Mouse (Mus musculus): Measurements from ENCODE around the gene Rhox10. TPM values are rescaled to one million over a fixed set of nuclear protein-coding genes. Genes with fewer than 3 reads are reported as not detected.
"Not testable (repeated sequence)": the region's sequence is repeated elsewhere in the genome, so short reads cannot be mapped to it uniquely, and the experiment has no call there.

The Rhox10 gene
- total RNA-seq (2021): not detected
- long read RNA-seq, experiment 1: 0 reads
- long read RNA-seq, experiment 2: 0 reads

DNA sequence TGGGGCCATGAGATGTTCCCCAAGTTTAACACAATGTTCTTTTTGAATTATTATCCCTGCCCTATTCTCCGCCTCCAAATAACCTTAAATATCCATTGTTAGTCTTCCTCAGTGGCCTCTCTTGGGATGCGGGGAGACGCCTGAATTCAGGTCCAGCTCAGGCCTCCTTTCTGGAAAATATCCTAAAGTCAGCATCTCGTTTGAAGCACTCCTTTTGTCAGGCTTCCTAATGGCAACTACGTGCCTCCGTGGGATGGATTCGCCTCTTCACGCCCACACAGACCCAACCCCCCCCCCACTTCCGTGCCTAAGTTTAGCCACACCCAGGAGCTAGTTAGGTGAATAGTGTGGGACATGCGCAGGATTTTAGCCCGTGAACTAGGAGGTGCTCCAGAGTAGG is at the start of gene Rhox10:
Gene Rhox10 (plus strand): TSS at position 301 of the 400 bp plus-strand sequence.
- intact Hi-C loops (cut with DNase I): no loop called here
- no peak within 1 kb of the TSS for H3K4me3 ChIP-seq
- no peak for TF ChIP-seq CTCF (IDR thresholded peaks at IDR 0.05)
- H3K27ac ChIP-seq: no peak within 1 kb of the TSS
- no peak for DNase-seq

GRCm38 (mm10) chrX:38018597-38018996 is 47.7 kb upstream of the Rhox10 start, which contains the start of gene Btg1-ps1:
Btg1-ps1 (minus strand) TSS chrX:38018815.
- H3K27ac ChIP-seq; intact Hi-C loops (cut with DNase I); H3K4me3 ChIP-seq; DNase-seq: not testable (repeated sequence)

DNA sequence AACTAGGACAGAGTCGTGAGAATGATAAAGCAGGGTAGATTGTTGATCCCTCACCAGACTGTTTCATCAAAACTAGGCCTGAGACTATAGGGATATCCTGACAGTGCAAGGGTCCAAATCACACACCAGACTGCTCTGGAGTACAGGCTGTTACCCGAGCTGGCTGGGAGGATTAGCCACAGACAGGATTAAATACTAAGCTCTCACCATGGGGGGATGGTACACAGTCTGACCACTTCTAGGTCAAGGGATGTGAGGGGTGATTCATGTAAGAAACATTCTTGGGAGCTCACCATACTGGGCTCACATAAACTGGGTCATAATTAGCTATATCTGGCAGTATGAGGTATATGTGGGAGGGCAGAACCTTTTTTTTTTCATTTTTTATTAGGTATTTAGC is 32.4 kb upstream of the Rhox10 start:
- H3K27ac ChIP-seq: no peak overlapping the region
- DNase-seq: no peak
- intact Hi-C loops (cut with DNase I): no loop called here
- TF ChIP-seq CTCF (IDR thresholded peaks at IDR 0.05): no peak
- no peak overlapping the region for H3K4me3 ChIP-seq

DNA sequence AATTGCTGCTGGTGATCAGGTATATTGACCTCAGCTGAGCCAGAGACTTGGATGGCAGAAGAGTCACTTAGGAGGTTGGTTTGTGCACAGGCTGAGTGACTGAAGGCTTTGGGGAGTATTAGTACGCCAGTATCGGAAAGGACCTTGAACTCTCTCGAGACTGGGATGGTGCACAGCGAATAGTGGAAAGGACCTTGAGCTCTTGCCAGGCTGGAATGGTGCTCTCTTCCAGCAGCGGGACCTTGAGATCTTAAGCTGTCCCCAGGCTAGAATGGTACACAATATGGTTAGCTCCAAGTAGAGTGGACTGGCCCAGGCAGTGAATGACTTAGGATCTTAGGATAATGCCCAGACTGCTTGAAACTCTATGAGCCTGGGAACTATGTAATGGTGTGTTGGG is 26.6 kb upstream of the Rhox10 start:
- DNase-seq: no peak
- no peak for TF ChIP-seq CTCF (IDR thresholded peaks at IDR 0.05)
- intact Hi-C loops (cut with DNase I): no loop called here

DNA sequence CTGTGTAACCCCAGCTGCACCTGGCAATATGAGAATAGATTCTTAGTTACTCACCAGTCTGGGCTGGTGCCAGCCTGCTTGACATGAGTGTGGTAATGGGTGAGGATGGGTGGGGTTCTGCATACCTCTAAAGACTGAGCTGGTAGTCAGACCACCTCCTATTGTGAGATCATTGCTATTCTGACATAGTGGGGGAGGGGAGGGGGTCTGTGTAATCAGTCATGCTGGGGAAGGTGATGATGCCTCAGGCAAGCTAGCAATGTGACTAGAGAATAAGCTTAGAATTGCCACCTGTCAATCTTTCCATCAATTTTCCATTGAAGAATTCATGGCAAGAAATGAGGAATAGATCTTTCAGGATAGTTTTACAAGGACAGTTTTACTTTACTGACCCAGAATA is 23.3 kb upstream of the Rhox10 start, which contains the start of gene Btg1-ps2:
Gene Btg1-ps2 (minus strand): TSS at position 101 of the 400 bp plus-strand sequence.
- H3K27ac ChIP-seq; H3K4me3 ChIP-seq; DNase-seq; intact Hi-C loops (cut with DNase I): not testable (repeated sequence)

More for the DNA sequence above, 26.6 kb upstream of the Rhox10 start:
- H3K4me3 ChIP-seq: no peak overlapping the region
- H3K27ac ChIP-seq: no peak overlapping the region

DNA sequence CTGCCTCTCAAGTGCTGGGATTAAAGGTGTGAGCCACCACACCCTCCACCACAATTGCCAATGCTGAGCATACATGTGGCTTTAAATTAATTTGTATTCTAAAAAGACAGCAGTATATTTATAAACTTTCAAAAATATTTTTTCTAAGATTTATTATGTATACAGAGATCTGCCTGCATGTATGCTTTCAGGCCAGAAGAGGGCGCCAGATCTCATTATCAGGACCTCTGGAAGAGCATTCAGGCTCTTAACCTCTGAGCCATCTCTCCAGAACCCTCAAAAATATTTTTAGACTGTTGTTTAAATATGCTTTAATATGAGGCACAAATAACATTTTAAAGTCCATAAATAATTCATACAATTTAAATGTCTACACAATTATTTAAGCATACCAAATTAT is 4.7 kb upstream of the Rhox10 start:
- intact Hi-C loops (cut with DNase I): no loop called here
- no peak overlapping the region for H3K4me3 ChIP-seq

DNA sequence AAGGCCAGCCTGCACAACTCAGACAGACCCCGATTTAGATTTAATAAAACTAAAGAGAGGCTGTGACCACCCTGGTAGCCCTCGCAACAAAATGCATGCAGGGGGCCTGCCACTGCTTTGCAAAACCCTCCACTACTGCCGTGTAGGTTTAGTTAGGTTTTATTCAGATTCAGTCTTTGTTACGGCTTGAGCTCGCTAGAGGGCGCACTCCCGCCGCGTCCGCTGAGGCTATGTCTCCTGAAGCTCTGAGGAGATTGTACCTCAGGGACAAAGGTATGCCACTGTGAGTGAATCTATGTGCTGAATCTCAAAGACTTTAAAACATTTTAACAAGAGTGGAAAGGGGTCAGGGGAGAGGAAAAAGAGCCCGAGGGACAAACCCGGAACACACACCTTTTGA is 18.0 kb downstream of the Rhox10 start:
- DNase-seq: peak; percentile 43
- TF ChIP-seq CTCF (IDR thresholded peaks at IDR 0.05): peak; percentile 68
- intact Hi-C loops (cut with DNase I): loop anchor here (1.0 kb wide), 1 partner anchor 97 kb away; no protein-coding TSS in a partner anchor
- Histone ChIP-seq H3K4me3 (no peak overlapping the region), H3K27ac (no peak overlapping the region)

More for the DNA sequence above, 4.7 kb upstream of the Rhox10 start:
- DNase-seq: no peak
- TF ChIP-seq CTCF (IDR thresholded peaks at IDR 0.05): peak; percentile 71
- H3K27ac ChIP-seq: no peak overlapping the region

DNA sequence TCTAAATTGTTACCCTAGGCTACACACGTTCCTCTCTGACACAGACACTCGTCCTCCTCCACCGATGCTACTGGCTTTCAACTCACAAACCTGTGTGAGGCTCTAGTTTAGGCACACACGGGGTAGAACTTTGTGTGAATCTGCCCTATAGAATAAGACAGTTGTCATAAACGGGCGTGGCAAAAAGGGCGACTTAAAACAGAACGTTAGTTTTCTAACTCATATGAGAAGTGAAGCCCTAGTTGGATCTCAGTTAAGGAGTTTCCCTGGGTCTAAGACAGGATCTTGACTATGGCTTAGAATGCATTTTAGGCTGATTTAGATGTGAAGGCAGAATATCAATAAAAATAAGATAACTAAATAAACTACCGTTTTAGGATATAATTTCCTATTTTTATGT is 18.8 kb downstream of the Rhox10 start, which contains the start of gene Rhox11:
Gene Rhox11 (minus strand): TSS at position 101 of the 400 bp plus-strand sequence.
- TF ChIP-seq CTCF (IDR thresholded peaks at IDR 0.05): no peak
- no peak within 1 kb of the TSS for H3K4me3 ChIP-seq
- no peak within 1 kb of the TSS for H3K27ac ChIP-seq
- intact Hi-C loops (cut with DNase I): no loop called here
- no peak for DNase-seq

GRCm38 (mm10) chrX:38110807-38111206 is 44.5 kb downstream of the Rhox10 start, which contains the start of gene Rhox12:
Rhox12 (minus strand) TSS chrX:38110907.
- Histone ChIP-seq H3K4me3 (no peak within 1 kb of the TSS), H3K27ac (no peak within 1 kb of the TSS)
- intact Hi-C loops (cut with DNase I): no loop called here
- DNase-seq: no peak
- no peak for TF ChIP-seq CTCF (IDR thresholded peaks at IDR 0.05)

DNA sequence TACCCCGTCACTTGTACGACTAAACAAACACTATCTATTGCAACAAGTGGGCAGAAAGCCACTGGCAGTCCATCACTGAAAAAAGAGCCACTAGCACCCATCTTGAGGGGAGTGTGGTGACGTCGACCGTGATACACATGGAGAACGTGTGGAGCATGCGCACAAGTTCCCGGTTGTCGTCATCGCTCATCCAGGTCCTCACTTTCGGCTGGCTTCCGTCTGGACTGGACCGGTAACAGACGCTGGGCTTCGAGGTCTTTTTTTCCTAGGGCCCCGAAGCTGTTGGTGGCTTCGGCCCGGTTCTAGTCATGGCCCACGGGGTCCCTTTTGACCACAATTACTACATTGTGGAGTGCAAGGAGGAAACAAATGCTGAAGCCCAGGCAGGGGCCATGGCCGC is 54.7 kb downstream of the Rhox10 start, which contains the start of gene Rhox13:
Gene Rhox13 (plus strand): TSS at position 238 of the 400 bp plus-strand sequence.
- TF ChIP-seq CTCF (IDR thresholded peaks at IDR 0.05): no peak

More for the DNA sequence above, 54.7 kb downstream of the Rhox10 start, which contains the start of gene Rhox13:
- Histone ChIP-seq H3K27ac (no peak within 1 kb of the TSS), H3K4me3 (no peak within 1 kb of the TSS)
- DNase-seq: no peak
- intact Hi-C loops (cut with DNase I): no loop called here

Other genes starting within 250 kb of the Rhox10 start
- not detected for gene Rhox6, start 239.6 kb upstream of the Rhox10 start, total RNA-seq (2021)
- not detected for gene Rhox7a, start 234.8 kb upstream of the Rhox10 start, total RNA-seq (2021)
- gene Rhox8, start 187.5 kb upstream of the Rhox10 start, total RNA-seq (2021): not detected
- not detected for gene Rhox7b, start 169.2 kb upstream of the Rhox10 start, total RNA-seq (2021)
- not detected for gene Rhox9, start 164.7 kb upstream of the Rhox10 start, total RNA-seq (2021)
- gene Btg1-ps1, start 47.7 kb upstream of the Rhox10 start, total RNA-seq (2021): not detected
- gene Btg1-ps2, start 23.4 kb upstream of the Rhox10 start, total RNA-seq (2021): not detected
- not detected for gene Rhox11, start 18.7 kb downstream of the Rhox10 start, total RNA-seq (2021)
- gene Rhox12, start 44.4 kb downstream of the Rhox10 start, total RNA-seq (2021): not detected
- gene Rhox13, start 54.7 kb downstream of the Rhox10 start, total RNA-seq (2021): not detected
- 1 to 10 TPM; 5.7 to 7.7 TPM for gene Zbtb33, start 123.3 kb downstream of the Rhox10 start, total RNA-seq (2021)
- gene Tmem255a, start 186.0 kb downstream of the Rhox10 start, total RNA-seq (2021): under 1 TPM; 0.28 to 0.61 TPM
- gene Atp1b4, start 249.7 kb downstream of the Rhox10 start, total RNA-seq (2021): 1 to 10 TPM; 1.5 to 5.6 TPM

All from gastrocnemius, adult 2 months (tissue).